Mouse (Mus musculus) right cerebral cortex, postnatal 4 days (tissue): Measurements from ENCODE around the gene Rxylt1.

Experiments used
- DNase-seq: peaks from one replicate; pipeline ENCODE4 v3.0.0-alpha.2; 2022

Rxylt1 gene

GRCm38 (mm10) chr10:122096980-122097844 is at the start of gene Rxylt1:
Rxylt1 (minus strand) TSS chr10:122097371.
- DNase-seq: peak; percentile 78

DNA sequence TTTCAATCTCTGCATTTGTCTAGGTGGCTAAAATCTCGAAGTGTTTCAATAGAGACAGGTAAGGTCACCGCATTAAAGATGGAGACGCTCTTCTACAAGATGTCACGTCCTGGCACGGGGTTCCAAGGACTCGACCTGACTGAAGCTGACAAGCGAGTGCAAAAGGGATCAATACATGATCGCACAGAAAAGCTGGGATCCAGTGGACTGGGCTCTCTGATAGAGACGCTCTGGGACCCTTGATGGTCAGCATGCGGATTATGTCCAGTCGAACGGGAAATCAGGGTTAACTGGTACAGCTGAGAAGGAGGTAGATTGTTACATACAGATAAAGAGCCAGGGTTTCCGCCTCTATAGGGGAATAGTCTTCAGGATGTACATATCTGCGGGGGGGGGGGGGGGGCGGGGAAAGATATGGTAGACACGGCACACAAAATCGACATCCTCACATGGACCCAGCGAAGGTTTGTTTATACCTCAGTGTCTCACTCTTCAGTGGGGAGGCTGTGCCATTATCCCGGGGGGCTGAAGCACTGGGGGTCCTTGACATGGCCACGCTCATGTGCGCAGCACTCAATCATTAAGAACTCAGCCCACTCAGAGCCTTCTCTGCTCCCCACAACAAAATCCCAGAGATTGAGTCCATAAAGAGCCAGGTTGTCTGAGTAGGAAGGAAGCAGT is 24.3 kb upstream of the Rxylt1 start:
- DNase-seq: no peak

GRCm38 (mm10) chr10:122120500-122121289 is 23.5 kb upstream of the Rxylt1 start:
- DNase-seq: no peak

- no peak for DNase-seq
Measured at GRCm38 (mm10) chr10:122119451-122119850, 22.3 kb upstream of the Rxylt1 start.

GRCm38 (mm10) chr10:122116636-122117035 is 19.5 kb upstream of the Rxylt1 start:
- DNase-seq: no peak

DNA sequence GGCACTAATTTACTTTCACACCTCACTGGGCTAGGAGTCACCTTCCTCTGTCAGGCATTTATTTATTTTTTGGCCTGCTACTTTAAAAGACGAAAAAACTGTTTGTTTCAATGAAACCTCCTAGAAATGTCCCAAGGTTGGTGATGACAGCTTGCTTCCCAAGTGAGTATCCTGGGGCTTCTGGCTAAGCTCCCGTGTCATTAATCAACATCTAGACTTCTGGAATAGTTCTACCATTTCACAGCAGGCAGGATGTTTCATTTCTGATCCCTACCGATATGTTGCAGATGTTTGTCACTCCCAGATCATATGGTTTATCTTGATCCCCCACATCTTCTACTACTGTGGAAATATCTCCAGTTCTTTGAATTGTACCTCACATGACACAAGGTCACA is 9.5 kb upstream of the Rxylt1 start:
- DNase-seq: no peak

DNA sequence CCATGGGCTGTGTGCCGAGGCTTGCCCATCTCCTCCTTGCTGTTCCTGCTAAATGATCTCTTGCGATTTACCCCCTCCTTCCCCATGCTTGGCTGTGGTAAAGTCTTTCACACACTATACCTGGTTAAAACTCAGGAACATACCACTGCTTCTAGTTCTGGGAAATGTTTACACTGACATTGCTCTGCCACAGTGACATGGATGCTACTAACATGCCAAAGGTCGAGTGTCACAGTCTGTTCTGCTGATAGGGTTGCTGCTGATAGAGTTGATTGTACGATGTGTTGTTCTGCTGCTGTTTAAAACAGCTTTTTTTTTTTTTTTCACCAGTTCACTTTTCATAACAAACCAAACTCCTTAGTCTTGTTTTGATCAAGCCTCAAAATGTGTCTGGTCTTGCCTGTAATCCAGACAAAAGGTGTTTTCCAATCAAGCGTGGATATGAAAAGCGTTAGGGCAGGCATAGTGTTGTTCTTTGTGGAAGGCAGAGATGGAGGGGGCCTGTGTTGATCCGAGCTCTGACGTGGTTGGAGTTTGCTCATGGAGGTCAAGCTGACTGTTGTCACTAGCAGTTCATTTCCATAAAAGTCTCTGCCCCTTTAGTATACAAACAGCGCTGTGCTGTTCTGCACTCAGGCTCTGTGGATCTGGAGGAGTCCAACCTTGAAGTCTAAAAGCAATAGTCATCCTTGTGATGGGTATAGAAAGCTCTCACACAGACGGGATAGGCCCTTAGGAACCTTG is 8.9 kb upstream of the Rxylt1 start:
- DNase-seq: no peak

GRCm38 (mm10) chr10:122105407-122105806 is 8.2 kb upstream of the Rxylt1 start:
- DNase-seq: peak; percentile 79

GRCm38 (mm10) chr10:122102675-122103074 is 5.5 kb upstream of the Rxylt1 start:
- DNase-seq: no peak

DNA sequence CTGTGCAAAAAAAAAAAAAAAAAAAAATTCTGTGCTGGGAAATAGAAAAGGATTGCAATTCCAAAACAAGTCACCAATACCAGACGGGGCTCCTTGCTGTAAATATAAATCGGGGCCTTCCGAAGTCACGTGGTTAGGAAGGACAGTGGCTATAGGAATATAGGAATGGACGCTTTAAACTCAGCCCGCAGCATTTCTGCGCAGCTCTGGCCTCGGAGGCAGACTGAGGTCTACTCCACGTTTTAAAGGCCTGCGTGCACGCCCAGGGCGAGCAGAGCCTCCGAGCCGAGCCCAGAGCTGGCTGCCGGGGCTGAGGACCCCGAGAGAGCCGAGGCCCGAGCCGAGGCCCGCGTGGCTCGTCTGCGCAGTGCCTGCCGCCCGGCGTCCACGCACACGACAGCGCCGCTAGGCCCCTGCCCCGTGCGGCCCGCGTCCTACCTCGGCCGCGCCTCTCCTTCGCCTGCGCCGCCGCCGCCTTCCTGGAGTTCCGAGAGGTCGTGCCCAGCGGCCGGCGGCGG is 650 bp downstream of the Rxylt1 start:
- no peak for DNase-seq

- no peak for DNase-seq
Measured at GRCm38 (mm10) chr10:122090472-122090871, 6.7 kb downstream of the Rxylt1 start.

GRCm38 (mm10) chr10:122081352-122081751 is 15.8 kb downstream of the Rxylt1 start:
- DNase-seq: no peak

- no peak for DNase-seq
Measured at GRCm38 (mm10) chr10:122069153-122069552, 28.0 kb downstream of the Rxylt1 start.

GRCm38 (mm10) chr10:122055826-122056225 is 41.3 kb downstream of the Rxylt1 start:
- DNase-seq: no peak

GRCm38 (mm10) chr10:122054535-122054934 is 42.6 kb downstream of the Rxylt1 start:
- peak; percentile 62 for DNase-seq

- peak; percentile 96 for DNase-seq
Measured at GRCm38 (mm10) chr10:122051831-122052230, 45.3 kb downstream of the Rxylt1 start.

- DNase-seq: peak; percentile 96
Measured at GRCm38 (mm10) chr10:122047727-122048365, 49.3 kb downstream of the Rxylt1 start.

DNA sequence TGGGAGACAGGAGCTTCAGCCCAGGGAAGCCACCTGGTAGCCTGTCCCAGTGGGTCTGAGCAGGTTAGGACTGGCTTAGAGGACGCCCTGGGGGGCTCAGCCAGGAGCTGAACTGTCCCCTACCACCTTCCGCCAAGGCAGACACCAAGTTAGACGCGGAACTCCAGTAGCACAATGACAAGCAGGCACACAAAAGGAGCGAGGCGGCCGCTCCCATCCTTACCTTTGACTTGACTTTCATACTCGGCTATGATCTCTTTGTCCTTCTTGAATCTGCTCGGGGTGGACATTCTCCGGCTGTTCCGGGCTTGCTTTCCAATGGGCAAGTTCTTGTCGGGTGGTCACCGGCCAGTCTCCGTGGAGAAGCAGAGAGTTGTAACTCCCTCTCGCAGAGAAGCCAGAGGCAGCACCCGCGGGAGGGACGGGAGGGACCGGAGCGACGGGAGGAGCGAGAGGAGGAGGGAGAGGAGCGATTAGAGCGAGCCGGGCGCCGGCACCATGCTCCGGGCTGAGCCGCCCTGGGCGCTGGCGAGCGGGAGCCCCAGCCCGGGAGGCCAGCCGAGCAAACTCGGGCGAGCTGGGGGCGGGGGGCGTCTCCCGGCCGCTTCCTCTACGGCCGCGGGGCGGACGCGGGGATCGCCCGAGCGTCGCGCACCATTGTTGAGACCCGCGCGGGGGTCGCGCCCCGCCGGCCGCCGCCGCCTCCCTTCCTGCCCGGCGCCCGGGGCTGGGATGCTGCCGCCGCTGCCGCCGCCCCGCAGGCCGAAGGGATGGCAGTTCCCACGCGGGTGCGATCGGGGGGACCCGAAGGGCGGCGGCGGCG is 50.1 kb downstream of the Rxylt1 start, which contains the start of gene Srgap1:
Srgap1 (minus strand) TSS at position 412 of the 823 bp plus-strand sequence.
- DNase-seq: peak; percentile 67

- DNase-seq: no peak
Measured at GRCm38 (mm10) chr10:122046511-122046903, 50.7 kb downstream of the Rxylt1 start.

- no peak for DNase-seq
Measured at GRCm38 (mm10) chr10:122045946-122046345, 51.2 kb downstream of the Rxylt1 start.

GRCm38 (mm10) chr10:122044926-122045325 is 52.2 kb downstream of the Rxylt1 start:
- no peak for DNase-seq
